Mouse (Mus musculus) urinary bladder, postnatal 14 days (tissue): ENCODE measurements around the gene Dnmt3a.

Experiments
- DNase-seq: peaks from one replicate; pipeline ENCODE4 v3.0.0; 2021; ENCODE audit warnings: low spot score

Dnmt3a gene

GRCm38 (mm10) chr12:3787541-3787940, 18.3 kb upstream of the Dnmt3a start:
- DNase-seq = no peak

DNA sequence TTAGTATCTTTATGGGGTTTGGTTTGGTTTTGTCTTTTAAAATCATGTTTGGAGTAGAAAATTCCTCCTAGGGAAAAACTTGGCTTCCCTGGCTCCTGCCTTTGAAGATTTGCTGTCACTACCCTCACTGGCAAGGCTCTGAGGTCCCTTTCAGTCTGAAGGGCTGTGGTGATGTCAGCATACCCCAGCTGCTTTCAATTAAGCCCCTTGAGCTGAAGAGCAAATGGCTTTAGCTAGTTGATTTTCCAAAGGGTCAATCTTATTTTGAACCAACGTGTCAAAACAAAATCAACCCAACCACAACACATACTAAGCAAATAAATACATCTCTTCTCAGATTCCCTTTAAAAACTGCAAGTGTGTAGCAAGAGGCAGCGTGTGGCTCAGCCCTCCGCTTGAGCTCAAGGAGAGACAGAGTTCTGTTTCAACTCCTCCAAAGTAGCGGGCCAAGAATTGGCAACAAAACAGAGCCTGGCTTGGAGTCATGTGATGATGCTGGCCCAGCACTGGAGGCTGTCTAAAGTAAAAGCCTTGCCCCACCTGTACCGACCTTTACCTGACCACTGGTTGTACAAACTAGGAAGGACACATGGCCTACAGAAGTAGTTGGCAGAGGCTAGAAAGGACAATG, 17.3 kb upstream of the Dnmt3a start:
- DNase-seq = no peak

DNA sequence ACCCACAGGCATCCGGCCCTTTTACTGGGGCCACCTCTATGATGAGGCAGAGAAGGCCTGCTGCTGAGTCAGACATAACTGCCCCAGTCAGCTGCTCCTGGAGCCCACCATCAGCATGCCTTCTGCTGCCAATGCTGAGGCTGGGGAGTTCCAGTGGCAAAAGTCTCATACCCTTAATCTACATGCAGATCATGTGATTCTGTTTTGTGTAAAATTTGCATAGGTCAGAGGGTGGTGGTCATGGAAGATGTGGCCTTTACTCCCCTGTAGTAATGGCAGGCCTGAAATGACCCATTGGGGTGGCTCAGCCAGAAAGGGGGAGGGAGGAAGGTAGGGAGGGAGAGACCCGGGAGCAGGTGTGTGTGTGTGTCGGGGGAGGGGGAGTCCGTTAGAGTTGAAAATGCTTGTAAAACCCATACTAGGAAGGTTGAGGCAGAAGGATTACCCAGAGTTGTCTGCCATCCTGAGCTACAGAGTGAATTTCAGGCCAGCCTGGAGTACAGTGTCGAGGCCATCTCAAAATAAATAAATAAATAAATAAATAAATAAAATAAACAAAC, 16.1 kb upstream of the Dnmt3a start:
- no peak for DNase-seq

- DNase-seq = no peak
Measured at GRCm38 (mm10) chr12:3791257-3791656, 14.6 kb upstream of the Dnmt3a start.

DNA sequence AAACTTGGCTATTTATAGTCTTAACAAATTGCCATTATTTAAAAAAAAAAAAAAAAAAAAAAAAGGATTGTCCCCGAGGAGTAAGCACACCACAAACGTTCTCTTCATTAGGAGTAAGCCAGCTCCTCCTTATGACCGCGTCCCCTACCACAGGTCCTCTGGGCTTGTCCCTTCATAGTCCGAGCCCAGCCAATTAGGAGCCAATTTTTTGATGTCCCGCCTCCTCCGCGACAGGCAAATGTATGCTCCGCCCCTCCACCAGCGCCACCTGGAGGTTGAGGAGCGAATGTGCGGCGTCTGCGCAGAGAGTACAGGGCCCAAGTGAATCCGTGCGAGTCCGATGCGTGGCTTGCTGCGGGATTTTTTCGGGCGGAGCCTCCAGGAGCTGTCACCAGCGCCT, 14.1 kb upstream of the Dnmt3a start:
- peak; percentile 96 for DNase-seq

DNA sequence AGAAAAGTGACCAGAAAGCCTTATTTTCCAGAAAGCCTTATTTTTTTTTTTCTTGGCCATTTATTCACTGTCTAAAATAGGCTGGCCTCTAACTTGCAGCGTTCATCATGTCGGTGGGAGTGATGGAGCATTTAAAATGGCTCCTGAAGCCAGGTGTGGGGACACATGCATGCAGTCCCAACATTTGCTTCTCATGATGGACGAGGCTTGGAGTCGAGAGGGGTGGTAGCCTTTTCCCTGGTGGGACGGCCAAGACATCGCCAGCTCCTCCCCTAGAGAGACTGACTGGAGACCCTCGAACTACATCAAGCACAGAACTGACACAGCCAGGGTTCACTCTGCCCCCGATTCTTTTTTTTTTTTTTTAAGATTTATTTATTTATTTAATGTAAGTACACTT, 13.6 kb upstream of the Dnmt3a start:
- no peak for DNase-seq

- DNase-seq = no peak
Measured at GRCm38 (mm10) chr12:3795569-3795968, 10.2 kb upstream of the Dnmt3a start.

DNA sequence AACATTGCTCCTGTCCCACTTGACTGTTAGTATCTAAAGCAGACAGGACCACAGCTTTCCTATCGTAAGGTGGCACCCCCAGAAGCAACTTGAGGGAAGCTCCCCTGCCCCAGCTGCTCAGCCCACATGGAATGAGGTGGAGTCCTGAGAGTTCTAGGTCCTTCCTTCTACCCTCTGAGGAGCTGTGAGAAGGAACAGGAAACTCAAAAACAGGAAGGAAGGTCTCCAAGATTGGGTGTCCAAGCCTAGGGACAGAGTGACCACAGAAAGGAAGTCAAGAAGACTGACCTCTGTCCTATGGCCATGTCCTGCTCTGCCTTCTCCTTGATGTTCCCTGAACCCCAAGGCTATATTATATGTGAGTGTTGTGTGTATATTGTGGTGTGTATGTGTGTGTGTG, 6.3 kb upstream of the Dnmt3a start:
- no peak for DNase-seq

DNA sequence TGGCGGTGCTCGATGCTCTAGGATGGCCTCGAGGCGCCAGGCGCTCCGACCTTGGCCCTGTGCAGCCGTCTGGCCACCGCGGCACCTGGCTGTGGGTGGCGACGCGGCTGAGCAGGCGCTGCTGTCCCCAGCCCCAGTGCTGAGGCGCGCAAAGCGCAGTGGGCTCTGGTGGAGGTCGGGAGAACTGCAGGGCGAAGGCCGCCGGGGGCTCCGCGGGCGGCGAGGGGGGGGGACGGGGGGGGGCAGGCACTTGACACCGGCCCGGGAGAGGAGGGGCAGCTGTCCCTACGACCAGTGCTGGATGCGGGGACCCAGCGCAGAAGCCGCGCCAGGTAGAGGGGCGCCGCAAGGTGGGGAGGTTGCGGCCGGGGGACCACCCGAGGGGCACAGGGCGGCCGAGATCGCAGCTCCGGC, 471 bp downstream of the Dnmt3a start:
- DNase-seq = peak; percentile 83

GRCm38 (mm10) chr12:3806703-3807547, 1.1 kb downstream of the Dnmt3a start:
- DNase-seq = peak; percentile 80

GRCm38 (mm10) chr12:3807548-3808395, 2.0 kb downstream of the Dnmt3a start:
- DNase-seq = peak; percentile 59

DNA sequence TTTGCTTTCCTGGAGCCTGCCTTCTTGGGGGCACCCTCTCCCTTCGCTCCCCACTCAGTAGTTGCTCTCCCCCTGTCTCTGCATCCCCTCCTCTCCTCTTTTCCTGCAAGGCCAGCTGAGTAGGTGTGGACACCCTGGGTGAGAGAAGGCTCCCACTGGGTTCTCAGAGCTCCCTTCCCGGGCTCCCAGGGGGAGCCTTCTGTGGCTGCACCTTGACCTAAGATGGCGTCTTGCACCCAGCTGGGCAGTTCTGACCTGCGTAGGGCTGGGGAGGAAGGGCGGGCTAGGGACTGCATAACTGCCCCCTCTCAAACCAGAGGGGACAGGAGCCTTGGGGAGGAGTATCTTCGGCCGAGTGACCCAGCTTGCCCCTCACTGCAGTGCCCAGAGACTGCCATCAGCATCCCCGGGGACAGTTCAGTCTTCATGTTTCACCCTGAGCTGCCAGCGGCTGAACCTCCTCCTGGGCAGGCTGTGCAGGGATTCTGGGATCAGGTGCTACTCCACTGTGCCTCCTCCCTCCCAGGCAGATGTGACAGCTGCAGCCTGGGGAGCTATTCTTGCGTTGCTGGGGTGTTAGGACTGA, 2.7 kb downstream of the Dnmt3a start:
- DNase-seq = no peak

DNA sequence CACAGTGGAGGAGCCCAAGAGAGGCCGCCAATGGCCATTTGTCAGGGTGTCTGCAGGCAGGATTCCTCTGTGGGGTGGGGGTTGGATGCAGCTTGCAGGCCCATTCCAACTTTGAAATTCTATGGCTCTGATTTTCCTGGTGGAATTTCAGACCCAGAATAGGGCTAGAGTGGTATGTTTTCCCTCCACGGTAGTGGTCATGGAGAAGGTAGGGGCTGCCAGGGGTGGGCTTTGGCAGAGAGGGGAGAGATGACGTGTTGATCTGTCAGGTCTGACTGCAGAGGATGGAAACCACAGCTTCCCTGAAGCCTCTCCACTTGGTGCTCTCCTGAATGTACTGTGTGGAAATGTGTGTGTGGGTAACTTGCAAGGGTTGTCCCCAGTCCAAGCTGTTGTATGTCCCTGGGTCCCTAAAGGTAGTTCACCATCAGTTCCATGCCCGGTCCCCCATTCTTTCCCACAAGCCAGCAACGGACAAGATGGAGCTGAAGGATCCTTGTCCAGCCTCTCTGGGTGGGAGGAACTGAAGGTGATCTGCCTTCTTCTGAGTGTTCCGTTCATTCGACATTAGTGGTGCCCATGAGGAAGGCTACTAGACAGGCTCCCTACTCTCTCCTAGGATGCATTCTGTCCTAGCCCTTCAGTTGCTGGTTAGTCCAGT, 3.8 kb downstream of the Dnmt3a start:
- DNase-seq = no peak

DNA sequence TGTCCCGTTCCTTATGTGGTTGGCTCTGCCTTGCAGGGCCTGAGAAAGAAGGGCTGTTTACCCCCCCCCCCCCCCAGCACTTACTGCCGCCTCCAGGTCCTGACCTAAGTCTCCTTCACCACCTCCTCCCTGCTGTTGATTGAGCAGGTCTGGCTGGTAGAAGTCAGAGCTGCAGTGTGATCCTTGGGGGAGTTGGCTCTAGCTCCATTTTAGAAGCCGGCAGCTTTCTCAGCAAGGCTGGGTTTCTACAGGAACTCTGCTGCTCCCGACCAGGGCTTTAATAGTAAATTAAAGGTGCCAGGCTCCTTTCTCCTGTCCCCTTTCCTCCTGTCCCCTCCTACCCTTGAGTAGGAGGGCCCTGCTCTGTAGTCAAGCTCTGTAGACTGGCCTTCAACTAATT, 4.6 kb downstream of the Dnmt3a start:
- DNase-seq = no peak

GRCm38 (mm10) chr12:3811596-3811995, 5.8 kb downstream of the Dnmt3a start:
- no peak for DNase-seq

- no peak for DNase-seq
Measured at GRCm38 (mm10) chr12:3812251-3812650, 6.4 kb downstream of the Dnmt3a start.

GRCm38 (mm10) chr12:3813138-3813537, 7.3 kb downstream of the Dnmt3a start:
- DNase-seq = no peak

- DNase-seq = no peak
Measured at GRCm38 (mm10) chr12:3815386-3815785, 9.6 kb downstream of the Dnmt3a start.

GRCm38 (mm10) chr12:3817033-3817432, 11.2 kb downstream of the Dnmt3a start:
- DNase-seq = no peak

- no peak for DNase-seq
Measured at GRCm38 (mm10) chr12:3817566-3817965, 11.8 kb downstream of the Dnmt3a start.

- no peak for DNase-seq
Measured at GRCm38 (mm10) chr12:3819899-3820298, 14.1 kb downstream of the Dnmt3a start.
